Mouse (Mus musculus) MEL (cell line): ENCODE data around the gene Tufm. TPM values are rescaled to one million over a fixed set of nuclear protein-coding genes. Genes with fewer than 3 reads are reported as not detected.

Source experiments
- DNase-seq: peaks from one replicate; pipeline ENCODE4 v3.0.0; 2011; ENCODE audit warnings: low read depth, low spot score
- H3K27ac ChIP-seq: 2 replicates; pipeline ENCODE4 v1.5.1; 2012; ENCODE audit warnings: low read depth, mild to moderate bottlenecking, control low read depth, low read length, moderate library complexity; ENCODE audit not compliant: control insufficient read depth
- H3K27me3 ChIP-seq, 2 experiments: fragments of 150-350 bp in 1 of 2; sonication (generic) in 1 of 2; 2 replicates each; pipeline ENCODE4 v1.6.1; 2012; ENCODE audit warnings: low read length in 2 of 2, mild to moderate bottlenecking in 2 of 2, improper control_type of control experiment in 1 of 2, moderate library complexity in 1 of 2; ENCODE audit not compliant: insufficient read depth in 2 of 2, control insufficient read depth in 1 of 2
- H3K36me3 ChIP-seq, 2 experiments: 2 replicates each; pipeline ENCODE4 v1.6.1; 2012 to 2014; ENCODE audit warnings: low read length in 2 of 2, improper control_type of control experiment in 1 of 2, inconsistent platforms in 1 of 2, mild to moderate bottlenecking in 1 of 2; ENCODE audit not compliant: insufficient read depth in 2 of 2, control insufficient read depth in 1 of 2
- H3K4me1 ChIP-seq, 2 experiments: fragments of 150-350 bp in 1 of 2; sonication (generic) in 1 of 2; 2 replicates each; pipeline ENCODE4 v1.6.1; 2012; ENCODE audit warnings: low read length in 2 of 2, improper control_type of control experiment in 1 of 2, mild to moderate bottlenecking in 1 of 2; ENCODE audit not compliant: insufficient read depth in 2 of 2, control insufficient read depth in 1 of 2
- H3K4me3 ChIP-seq, 2 experiments: fragments of 150-350 bp in 1 of 2; sonication (generic) in 1 of 2; 2 replicates each; pipeline ENCODE4 v1.5.1; 2012; ENCODE audit warnings: low read depth in 2 of 2, low read length in 2 of 2, mild to moderate bottlenecking in 2 of 2, moderate library complexity in 2 of 2, control low read depth in 1 of 2, improper control_type of control experiment in 1 of 2; ENCODE audit not compliant: control insufficient read depth in 1 of 2, insufficient read depth in 1 of 2
- H3K79me2 ChIP-seq: 2 replicates; pipeline ENCODE4 v1.6.1; 2012; ENCODE audit warnings: mild to moderate bottlenecking, low read length, moderate library complexity; ENCODE audit not compliant: control insufficient read depth, poor library complexity, insufficient read depth
- H3K9ac ChIP-seq: 2 replicates; pipeline ENCODE4 v1.6.1; 2012; ENCODE audit warnings: low read depth, mild to moderate bottlenecking, control low read depth, low read length, moderate library complexity; ENCODE audit not compliant: control insufficient read depth, poor library complexity, severe bottlenecking
- H3K9me3 ChIP-seq: fragments of 150-350 bp; sonication (generic); replicated peaks from 2 replicates; pipeline ENCODE4 v1.6.1; 2012; ENCODE audit warnings: mild to moderate bottlenecking, low read length, improper control_type of control experiment, moderate library complexity; ENCODE audit not compliant: insufficient read depth
- BHLHE40 ChIP-seq: IDR thresholded peaks from 2 replicates; pipeline ENCODE4 v1.6.1; 2012; ENCODE audit warnings: low read depth, mild to moderate bottlenecking, inconsistent platforms, low read length, improper control_type of control experiment, borderline replicate concordance
- CTCF ChIP-seq, 3 experiments: IDR thresholded peaks in 2 of 3; conservative IDR thresholded peaks in 1 of 3; 2 replicates each; pipeline ENCODE4 v1.5.1; 2011 to 2012; ENCODE audit warnings: low read length in 3 of 3, low read depth in 2 of 3, mild to moderate bottlenecking in 2 of 3, improper control_type of control experiment in 1 of 3, inconsistent platforms in 1 of 3, mixed read lengths in 1 of 3, moderate library complexity in 1 of 3; ENCODE audit not compliant: control insufficient read depth in 1 of 3, insufficient read depth in 1 of 3, poor library complexity in 1 of 3, severe bottlenecking in 1 of 3
- EP300 ChIP-seq, 2 experiments: IDR thresholded peaks; 2 replicates each; pipeline ENCODE4 v1.6.1; 2011; ENCODE audit warnings: improper control_type of control experiment in 2 of 2, low read length in 2 of 2, low read depth in 1 of 2, mild to moderate bottlenecking in 1 of 2
- GABPA ChIP-seq: IDR thresholded peaks from 2 replicates; pipeline ENCODE4 v1.6.1; 2012; ENCODE audit warnings: low read depth, mild to moderate bottlenecking, inconsistent platforms, low read length, improper control_type of control experiment, moderate library complexity
- JUND ChIP-seq: IDR thresholded peaks from 2 replicates; pipeline ENCODE4 v1.6.1; 2011; ENCODE audit warnings: low read depth, mild to moderate bottlenecking, improper control_type of control experiment, low read length
- KAT2A ChIP-seq: conservative IDR thresholded peaks from 2 replicates; pipeline ENCODE4 v1.6.1; 2012; ENCODE audit warnings: low read depth, low read length, improper control_type of control experiment, inconsistent platforms
- MAFK ChIP-seq: IDR thresholded peaks from 2 replicates; pipeline ENCODE4 v1.6.1; 2011; ENCODE audit warnings: low read depth, mild to moderate bottlenecking, low read length, improper control_type of control experiment, borderline replicate concordance
- MAZ ChIP-seq: IDR thresholded peaks from 2 replicates; pipeline ENCODE4 v1.6.1; 2012; ENCODE audit warnings: low read depth, mild to moderate bottlenecking, inconsistent platforms, low read length, improper control_type of control experiment
- MEF2A ChIP-seq: IDR thresholded peaks from 2 replicates; pipeline ENCODE4 v1.6.1; 2014; ENCODE audit warnings: low read depth, mild to moderate bottlenecking, inconsistent platforms, low read length, improper control_type of control experiment; ENCODE audit not compliant: poor library complexity, insufficient replicate concordance, severe bottlenecking; ENCODE audit errors: extremely low read depth
- MYB ChIP-seq: IDR thresholded peaks from 2 replicates; pipeline ENCODE4 v1.6.1; 2011; ENCODE audit warnings: mild to moderate bottlenecking, low read depth, low read length, improper control_type of control experiment
- MYC ChIP-seq: IDR thresholded peaks from 2 replicates; pipeline ENCODE4 v1.6.1; 2011; ENCODE audit warnings: low read depth, mild to moderate bottlenecking, low read length, improper control_type of control experiment, moderate library complexity
- NRF1 ChIP-seq: IDR thresholded peaks from 2 replicates; pipeline ENCODE4 v1.6.1; 2014; ENCODE audit warnings: low read depth, mild to moderate bottlenecking, inconsistent platforms, low read length, improper control_type of control experiment, moderate library complexity; ENCODE audit not compliant: poor library complexity, insufficient read depth, severe bottlenecking
- POLR2A ChIP-seq, 2 experiments: IDR thresholded peaks; 2 replicates each; pipeline ENCODE4 v1.6.1; 2011 to 2012; ENCODE audit warnings: low read length in 2 of 2, mild to moderate bottlenecking in 2 of 2, control low read depth in 1 of 2, improper control_type of control experiment in 1 of 2, low read depth in 1 of 2, moderate library complexity in 1 of 2; ENCODE audit not compliant: control insufficient read depth in 1 of 2, insufficient read depth in 1 of 2, poor library complexity in 1 of 2
- POLR2AphosphoS2 ChIP-seq: IDR thresholded peaks from 2 replicates; pipeline ENCODE4 v1.6.1; 2011; ENCODE audit warnings: low read length, improper control_type of control experiment
- POLR2AphosphoS5 ChIP-seq: IDR thresholded peaks from 2 replicates; pipeline ENCODE4 v1.6.1; 2012; ENCODE audit warnings: low read depth, borderline replicate concordance, mild to moderate bottlenecking, inconsistent platforms, low read length, moderate library complexity, mixed read lengths
- RAD21 ChIP-seq: IDR thresholded peaks from 2 replicates; pipeline ENCODE4 v1.6.1; 2011; ENCODE audit warnings: mild to moderate bottlenecking, low read depth, low read length, improper control_type of control experiment
- RCOR1 ChIP-seq: IDR thresholded peaks from 2 replicates; pipeline ENCODE4 v1.6.1; 2012; ENCODE audit warnings: low read depth, mild to moderate bottlenecking, inconsistent platforms, low read length, improper control_type of control experiment
- SIN3A ChIP-seq: IDR thresholded peaks from 2 replicates; pipeline ENCODE4 v1.6.1; 2012; ENCODE audit warnings: low read length, improper control_type of control experiment, inconsistent platforms
- UBTF ChIP-seq: IDR thresholded peaks from 2 replicates; pipeline ENCODE4 v1.6.1; 2012; ENCODE audit warnings: low read depth, mild to moderate bottlenecking, inconsistent platforms, low read length, improper control_type of control experiment, moderate library complexity, borderline replicate concordance; ENCODE audit not compliant: insufficient read depth
- ZC3H11A ChIP-seq: IDR thresholded peaks from 2 replicates; pipeline ENCODE4 v1.6.1; 2012; ENCODE audit warnings: low read depth, mild to moderate bottlenecking, inconsistent platforms, low read length, improper control_type of control experiment
- ZKSCAN1 ChIP-seq: IDR thresholded peaks from 2 replicates; pipeline ENCODE4 v1.6.1; 2012; ENCODE audit warnings: low read depth, mild to moderate bottlenecking, inconsistent platforms, low read length, improper control_type of control experiment, moderate library complexity
- ZMIZ1 ChIP-seq: IDR thresholded peaks from 2 replicates; pipeline ENCODE4 v1.6.1; 2012; ENCODE audit warnings: low read depth, mild to moderate bottlenecking, inconsistent platforms, low read length, improper control_type of control experiment, moderate library complexity
- ZNF384 ChIP-seq: IDR thresholded peaks from 2 replicates; pipeline ENCODE4 v1.6.1; 2012; ENCODE audit warnings: low read depth, mild to moderate bottlenecking, inconsistent platforms, low read length, improper control_type of control experiment
- polyA plus RNA-seq, 2 experiments: library from polyadenylated mRNA; stranded (reverse) in 1 of 2; unstranded in 1 of 2; fragments of >175 nt in 1 of 2; fragments of >200 nt in 1 of 2; gene quantifications; 2 replicates each; pipeline versions ENCODE4 v1.2.1 to v1.2.4; 2012; ENCODE audit warnings: low replicate concordance in 2 of 2, low read depth in 1 of 2; ENCODE audit not compliant: insufficient read length in 2 of 2, insufficient read depth in 1 of 2, missing spikeins in 1 of 2
- total RNA-seq: library from RNA; depleted of rRNA; stranded (reverse); fragments of 300-350 nt; gene quantifications from 2 replicates; pipeline ENCODE4 v1.2.3, GENCODE M21; 2012

The Tufm gene
- total and polyA plus RNA-seq, 3 experiments, result 224 to 397 TPM; not detected in 1

DNA sequence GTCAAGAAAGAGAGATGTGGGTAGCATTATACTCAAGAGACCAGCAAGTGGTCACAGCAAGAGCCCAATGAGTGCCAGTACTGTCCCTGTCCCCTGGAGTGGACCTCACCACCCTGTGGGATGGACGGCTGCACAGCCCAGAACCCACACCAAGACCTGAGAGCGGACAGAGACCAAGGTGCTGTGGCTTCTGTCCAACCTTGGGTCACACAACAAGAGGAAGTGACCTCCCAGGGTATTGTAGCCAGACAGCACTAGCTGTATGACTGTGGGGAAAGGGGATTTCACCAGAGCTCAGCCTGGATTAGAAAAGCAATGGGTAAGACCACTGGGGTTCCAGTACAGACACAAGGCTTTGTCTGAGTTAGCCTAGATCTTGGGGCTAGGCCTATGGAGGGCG is 34.9 kb upstream of the Tufm start:
- Histone ChIP-seq H3K27me3 (no peaks in the 10 kb centered on the region), H3K36me3 (peaks cover 0 to 12% of the 10 kb centered on the region in 2 experiments; a peak in 2 of 4 replicates), H3K4me3 (no peak overlapping the region), H3K4me1 (peaks cover 14 to 18% of the 10 kb centered on the region in 2 experiments), H3K79me2 (no peaks in the 10 kb centered on the region), H3K9ac (no peak overlapping the region), H3K9me3 (no peaks in the 10 kb centered on the region), H3K27ac (no peak overlapping the region)
- no peak for DNase-seq
- no peak for TF ChIP-seq RAD21
- no peak for TF ChIP-seq MYC

DNA sequence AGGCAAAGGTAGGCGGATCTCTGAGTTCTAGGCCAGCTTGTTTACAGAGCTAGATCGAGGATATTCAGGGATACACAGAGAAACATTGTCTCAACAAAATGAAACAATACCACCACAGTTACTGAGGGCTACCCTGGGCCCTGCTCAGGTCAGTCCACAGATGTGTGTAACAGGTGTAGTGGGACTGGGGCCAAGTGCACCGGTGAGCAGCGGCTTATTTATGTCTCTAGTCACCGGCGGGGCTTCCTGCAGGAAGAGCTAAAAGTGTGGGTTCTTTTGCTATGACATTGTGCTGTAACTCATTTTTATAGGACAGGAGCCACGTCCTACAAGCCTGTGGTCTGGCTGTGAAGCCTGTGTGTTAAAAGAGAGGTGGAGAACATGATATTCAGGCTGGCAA is 33.3 kb upstream of the Tufm start:
- H3K27me3 ChIP-seq, result no peaks in the 10 kb centered on the region
- H3K36me3 ChIP-seq, result peaks cover 0 to 14% of the 10 kb centered on the region in 2 experiments; a peak in 2 of 4 replicates
- TF ChIP-seq SIN3A (no peak), ZNF384 (no peak), ZC3H11A (no peak), POLR2AphosphoS5 (no peak), RAD21 (no peak), UBTF (no peak), CTCF (IDR thresholded peaks at IDR 0.05 in 2 of 3, conservative IDR thresholded peaks at IDR 0.05 in 1 of 3; ENCODE audit: control insufficient read depth in 1 of 3, insufficient read depth in 1 of 3, low read depth in 2 of 3, low read length in 3 of 3, poor library complexity in 1 of 3, severe bottlenecking in 1 of 3) (no peak), ZMIZ1 (no peak), MAZ (no peak)
- no peaks in the 10 kb centered on the region for H3K9me3 ChIP-seq
- no peaks in the 10 kb centered on the region for H3K79me2 ChIP-seq
- peaks cover 16 to 22% of the 10 kb centered on the region in 2 experiments for H3K4me1 ChIP-seq
- no peak overlapping the region for H3K9ac ChIP-seq
- H3K27ac ChIP-seq, result no peak overlapping the region
- DNase-seq, result no peak
- no peak overlapping the region for H3K4me3 ChIP-seq

DNA sequence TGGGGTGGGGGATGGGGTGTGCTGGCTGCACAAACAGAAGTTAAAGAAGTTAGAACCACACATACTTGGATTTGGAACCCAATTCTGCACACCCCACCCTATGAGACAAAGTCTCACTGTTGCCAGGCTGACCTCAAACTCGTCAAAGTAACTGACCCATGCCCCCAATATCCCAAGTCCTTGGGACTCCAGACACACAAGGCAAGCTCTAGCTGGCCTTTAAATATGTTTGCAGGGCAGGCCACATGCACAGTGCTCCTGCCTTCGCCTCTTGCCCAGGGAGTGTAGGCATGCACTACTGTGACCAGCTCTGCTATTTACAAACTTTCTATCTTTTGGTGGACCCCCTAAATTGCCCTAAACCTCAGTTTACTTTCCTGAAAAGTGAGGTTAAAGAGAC is 31.9 kb upstream of the Tufm start:
- Histone ChIP-seq H3K9me3 (no peaks in the 10 kb centered on the region), H3K4me3 (no peak overlapping the region), H3K27me3 (no peaks in the 10 kb centered on the region), H3K4me1 (peaks cover 16 to 22% of the 10 kb centered on the region in 2 experiments), H3K27ac (no peak overlapping the region), H3K9ac (no peak overlapping the region), H3K36me3 (peaks cover 0 to 14% of the 10 kb centered on the region in 2 experiments; a peak in 2 of 4 replicates), H3K79me2 (no peaks in the 10 kb centered on the region)
- no peak for DNase-seq
- no peak for TF ChIP-seq ZKSCAN1
- TF ChIP-seq BHLHE40, result no peak
- no peak for TF ChIP-seq JUND
- no peak for TF ChIP-seq SIN3A
- TF ChIP-seq POLR2AphosphoS2, result no peak
- no peak for TF ChIP-seq KAT2A
- TF ChIP-seq POLR2A (IDR thresholded peaks at IDR 0.05; ENCODE audit: control insufficient read depth in 1 of 2, insufficient read depth in 1 of 2, low read depth in 1 of 2, low read length in 2 of 2, poor library complexity in 1 of 2), result no peak
- no peak for TF ChIP-seq NRF1
- no peak for TF ChIP-seq EP300 (IDR thresholded peaks at IDR 0.05; ENCODE audit: low read depth in 1 of 2, low read length in 2 of 2)
- TF ChIP-seq MYB, result no peak
- no peak for TF ChIP-seq MAFK
- TF ChIP-seq GABPA, result no peak
- TF ChIP-seq MEF2A, result no peak
- no peak for TF ChIP-seq CTCF (IDR thresholded peaks at IDR 0.05 in 2 of 3, conservative IDR thresholded peaks at IDR 0.05 in 1 of 3; ENCODE audit: control insufficient read depth in 1 of 3, insufficient read depth in 1 of 3, low read depth in 2 of 3, low read length in 3 of 3, poor library complexity in 1 of 3, severe bottlenecking in 1 of 3)
- TF ChIP-seq RCOR1, result no peak
- no peak for TF ChIP-seq ZC3H11A
- no peak for TF ChIP-seq MAZ
